8 mouse cellular contexts compared by ENCODE assay signal in genomic region chr10:67003743-67004526, GRCm38 (mm10).
A peak's percentile ranks its signal among the peaks of the same experiment; 100 is the strongest.
DNase-seq lines count a peak whose midpoint lies in the region; ATAC-seq and TF ChIP-seq lines count a peak whose summit lies in the region.

No protein-coding gene starts in this region.

- H3K4me3 ChIP-seq in ES-Bruce4 (ENCODE audit: low read depth, low read length): peak overlapping the region; percentile 20
- H3K4me3 ChIP-seq in bone marrow, adult 2 months (replicated peaks; ENCODE audit: control insufficient read depth, low read depth, low read length): peak overlapping the region; percentile 56
- H3K4me3 ChIP-seq in forebrain, embryonic 13.5 days: peak overlapping the region; percentile 34

- TF ChIP-seq POLR2A in ES-Bruce4 (IDR thresholded peaks at IDR 0.05; ENCODE audit: insufficient read depth, low read length): no peak
- TF ChIP-seq POLR2A in bone marrow, adult 2 months (IDR thresholded peaks at IDR 0.05; ENCODE audit: borderline replicate concordance, control insufficient read depth, low read depth, low read length): no peak

- peak; percentile 31 for DNase-seq in heart, postnatal 25 days (ENCODE audit: low spot score)
- DNase-seq in kidney, postnatal 4 days: peak; percentile 76 to 84
- peak; percentile 63 for DNase-seq in lung, postnatal 14 days
- DNase-seq in ovary, adult 18-20 months (ENCODE audit: low spot score): peak; percentile 54
- DNase-seq in thymus, postnatal 36 days: peak; percentile 31 to 40

- H3K27ac ChIP-seq in ES-Bruce4 (ENCODE audit: insufficient read depth, low read length): peak overlapping the region; percentile 99
- peak overlapping the region; percentile 64 for H3K27ac ChIP-seq in bone marrow, adult 2 months (ENCODE audit: control insufficient read depth, insufficient read depth, low read depth, low read length, poor library complexity)
- H3K27ac ChIP-seq in forebrain, embryonic 13.5 days: peak overlapping the region; percentile 93

- peak overlapping the region; percentile 63 for H3K4me2 ChIP-seq in forebrain, embryonic 13.5 days

- intact Hi-C loops in heart, postnatal 25 days (cut with DNase I): loop anchor here (1.0 to 5.0 kb wide), 4 partner anchors 82 to 183 kb away; partner anchors contain the start of genes Jmjd1c and Reep3

- no peaks in the 10 kb centered on the region for H3K4me1 ChIP-seq in ES-Bruce4 (ENCODE audit: control insufficient read depth, insufficient read depth, low read length)
- no peaks in the 10 kb centered on the region; the same call in 1 of the 2 replicates for H3K4me1 ChIP-seq in bone marrow, adult 2 months (ENCODE audit: control insufficient read depth, insufficient read depth, low read length)
- H3K4me1 ChIP-seq in forebrain, embryonic 13.5 days: peaks cover 32% of the 10 kb centered on the region

- peak; percentile 85 for ATAC-seq in forebrain, embryonic 13.5 days

- peak overlapping the region; percentile 47 for H3K9ac ChIP-seq in ES-Bruce4 (ENCODE audit: low read depth, poor library complexity, severe bottlenecking)
- H3K9ac ChIP-seq in forebrain, embryonic 13.5 days: peak overlapping the region; percentile 50

- no peaks in the 10 kb centered on the region for H3K36me3 ChIP-seq in ES-Bruce4 (ENCODE audit: control insufficient read depth, insufficient read depth, low read length, poor library complexity, severe bottlenecking)
- no peaks in the 10 kb centered on the region for H3K36me3 ChIP-seq in forebrain, embryonic 13.5 days (ENCODE audit: poor library complexity, severe bottlenecking)

- peaks cover 15% of the 10 kb centered on the region for H3K9me3 ChIP-seq in ES-Bruce4 (replicated peaks; ENCODE audit: control insufficient read depth, insufficient read depth, low read length, poor library complexity, severe bottlenecking)
- no peaks in the 10 kb centered on the region for H3K9me3 ChIP-seq in forebrain, embryonic 13.5 days (replicated peaks)

- under 1% methylated on average over 22 of the region's 22 CpGs for WGBS in bone marrow, adult 2 months
- WGBS in forebrain, embryonic 13.5 days: under 1% methylated on average over 22 of the region's 22 CpGs

- no peak for TF ChIP-seq CTCF in ES-Bruce4 (IDR thresholded peaks at IDR 0.05; ENCODE audit: low read depth, low read length)
- no peak for TF ChIP-seq CTCF in bone marrow, adult 2 months (IDR thresholded peaks at IDR 0.05; ENCODE audit: control insufficient read depth, insufficient read depth, low read length)

- H3K27me3 ChIP-seq in ES-Bruce4 (ENCODE audit: control insufficient read depth, insufficient read depth, low read length, poor library complexity, severe bottlenecking): no peaks in the 10 kb centered on the region
- no peaks in the 10 kb centered on the region for H3K27me3 ChIP-seq in forebrain, embryonic 13.5 days

- TF ChIP-seq EP300 in ES-Bruce4 (IDR thresholded peaks at IDR 0.05; ENCODE audit: insufficient read depth, low read depth, low read length): peak; percentile 94

Comparison
In these comparisons a context has a peak if more than half of its experiments do, and no peak if none do; other contexts are left out.
1. Peak in every context shown above with its lines: DNase-seq, ATAC-seq, H3K4me3 ChIP-seq and H3K27ac ChIP-seq.